In genomic region chr14:60432136-60432535, GRCm38 (mm10) we compare ENCODE assay signal across 22 mouse cellular contexts. TPM values are rescaled to one million over a fixed set of nuclear protein-coding genes. Genes with fewer than 3 reads are reported as not detected.
"Had no signal": no experiment of that assay in that cellular context is flagged by ENCODE, and none has a peak within 500 bp of the region (broad histone marks: within the 10 kb centered on the region; RNA-seq: fewer than 3 reads in every experiment).

No protein-coding gene starts in this region.

- H3K27me3 ChIP-seq: liver, embryonic 12.5 days; liver, embryonic 15.5 days; lung, embryonic 15.5 days; neural tube, embryonic 13.5 days; stomach, embryonic 15.5 days had no signal

- H3K27ac ChIP-seq: kidney, embryonic 15.5 days; limb, embryonic 10.5 days; limb, embryonic 13.5 days; liver, embryonic 12.5 days; liver, embryonic 15.5 days; lung, embryonic 15.5 days; midbrain, embryonic 12.5 days; midbrain, embryonic 15.5 days; neural tube, embryonic 13.5 days; stomach, embryonic 15.5 days had no signal

- H3K36me3 ChIP-seq: kidney, embryonic 15.5 days; limb, embryonic 10.5 days; limb, embryonic 13.5 days; liver, embryonic 12.5 days; liver, embryonic 15.5 days; lung, embryonic 15.5 days; midbrain, embryonic 12.5 days; midbrain, embryonic 15.5 days; neural tube, embryonic 13.5 days; stomach, embryonic 15.5 days had no signal

- H3K4me1 ChIP-seq: liver, embryonic 12.5 days; liver, embryonic 15.5 days; lung, embryonic 15.5 days; stomach, embryonic 15.5 days had no signal

- ATAC-seq: liver, embryonic 12.5 days; midbrain, embryonic 15.5 days had no signal

- DNase-seq: kidney, adult 2 months; kidney, postnatal 10 days; kidney, postnatal 4 days; layer of hippocampus, adult 9-11 months; liver; lung, adult 18-20 months; lung, postnatal 10 days; lung, postnatal 36 days; right cerebral cortex, postnatal 25 days; spleen, adult 18-20 months; thymus, postnatal 25 days had no signal

- H3K4me3 ChIP-seq: kidney, embryonic 15.5 days; limb, embryonic 10.5 days; limb, embryonic 13.5 days; liver, embryonic 12.5 days; liver, embryonic 15.5 days; lung, embryonic 15.5 days; midbrain, embryonic 12.5 days; midbrain, embryonic 15.5 days; myocyte; neural tube, embryonic 13.5 days; stomach, embryonic 15.5 days had no signal

- H3K9ac ChIP-seq: kidney, embryonic 15.5 days; limb, embryonic 13.5 days; liver, embryonic 12.5 days; liver, embryonic 15.5 days; lung, embryonic 15.5 days; midbrain, embryonic 12.5 days; midbrain, embryonic 15.5 days; neural tube, embryonic 13.5 days; stomach, embryonic 15.5 days had no signal

- H3K4me2 ChIP-seq: kidney, embryonic 15.5 days; limb, embryonic 13.5 days; liver, embryonic 12.5 days; liver, embryonic 15.5 days; lung, embryonic 15.5 days; midbrain, embryonic 12.5 days; midbrain, embryonic 15.5 days; neural tube, embryonic 13.5 days; stomach, embryonic 15.5 days had no signal

- H3K9me3 ChIP-seq: kidney, embryonic 15.5 days; limb, embryonic 10.5 days; limb, embryonic 13.5 days; liver, embryonic 12.5 days; liver, embryonic 15.5 days; lung, embryonic 15.5 days; midbrain, embryonic 12.5 days; midbrain, embryonic 15.5 days; neural tube, embryonic 13.5 days; stomach, embryonic 15.5 days had no signal

RNA-seq across cellular contexts. Expression of gene Amer2, which starts 59.1 kb away (rescaled TPM):
- polyA plus RNA-seq: myocyte had no signal
